Mouse (Mus musculus) ES-Bruce4 (cell line): ENCODE results near the gene Exoc4. TPM values are rescaled to one million over a fixed set of nuclear protein-coding genes. Genes with fewer than 3 reads are reported as not detected.

Experiments used
- H3K27ac ChIP-seq: 2 replicates; pipeline ENCODE4 v1.5.1; 2012; ENCODE audit warnings: low read length, inconsistent platforms; ENCODE audit not compliant: insufficient read depth
- H3K27me3 ChIP-seq: 2 replicates; pipeline ENCODE4 v1.6.1; 2012; ENCODE audit warnings: mild to moderate bottlenecking, low read length, inconsistent platforms; ENCODE audit not compliant: control insufficient read depth, poor library complexity, insufficient read depth, severe bottlenecking
- H3K36me3 ChIP-seq: 2 replicates; pipeline ENCODE4 v1.6.1; 2012; ENCODE audit warnings: inconsistent platforms, mild to moderate bottlenecking, low read length, moderate library complexity; ENCODE audit not compliant: control insufficient read depth, poor library complexity, insufficient read depth, severe bottlenecking
- H3K4me1 ChIP-seq: one replicate; pipeline ENCODE4 v1.8.1; 2011; ENCODE audit warnings: low read length; ENCODE audit not compliant: control insufficient read depth, insufficient read depth
- H3K4me3 ChIP-seq: 2 replicates; pipeline ENCODE4 v1.5.1; 2011; ENCODE audit warnings: low read depth, mild to moderate bottlenecking, low read length
- H3K9ac ChIP-seq: 2 replicates; pipeline ENCODE4 v1.6.1; 2012; ENCODE audit warnings: low read depth, mild to moderate bottlenecking, inconsistent platforms; ENCODE audit not compliant: poor library complexity, severe bottlenecking
- H3K9me3 ChIP-seq: replicated peaks from 2 replicates; pipeline ENCODE4 v1.6.1; 2012; ENCODE audit warnings: mild to moderate bottlenecking, low read length, inconsistent platforms; ENCODE audit not compliant: control insufficient read depth, poor library complexity, insufficient read depth, severe bottlenecking
- CTCF ChIP-seq: IDR thresholded peaks from one replicate; pipeline ENCODE4 v1.8.1; 2011; ENCODE audit warnings: low read depth, low read length
- EP300 ChIP-seq: IDR thresholded peaks from 2 replicates; pipeline ENCODE4 v1.6.1; 2011; ENCODE audit warnings: low read depth, low read length; ENCODE audit not compliant: insufficient read depth
- POLR2A ChIP-seq: IDR thresholded peaks from one replicate; pipeline ENCODE4 v1.8.1; 2011; ENCODE audit warnings: low read length; ENCODE audit not compliant: insufficient read depth
- polyA plus RNA-seq: library from polyadenylated mRNA; stranded (reverse); fragments of >200 nt; gene quantifications from 2 replicates; pipeline ENCODE4 v1.2.4, GENCODE M21; 2011; ENCODE audit warnings: low read depth; ENCODE audit not compliant: missing spikeins, insufficient read depth, insufficient read length

Gene Exoc4
- polyA plus RNA-seq, 1 experiment = 158 TPM

GRCm38 (mm10) chr6:33939169-33939568 is 690.3 kb downstream of the Exoc4 start:
- Histone ChIP-seq H3K27ac (no peak overlapping the region), H3K27me3 (no peaks in the 10 kb centered on the region), H3K4me1 (no peaks in the 10 kb centered on the region), H3K36me3 (no peaks in the 10 kb centered on the region), H3K9ac (no peak overlapping the region), H3K4me3 (no peak overlapping the region), H3K9me3 (no peaks in the 10 kb centered on the region)
- TF ChIP-seq CTCF (no peak), POLR2A (no peak), EP300 (no peak)

- no peaks in the 10 kb centered on the region for H3K36me3 ChIP-seq
- H3K9me3 ChIP-seq = no peaks in the 10 kb centered on the region
- H3K4me1 ChIP-seq = peaks cover 2% of the 10 kb centered on the region
- H3K4me3 ChIP-seq = no peak overlapping the region
- no peak for TF ChIP-seq POLR2A
- no peak for TF ChIP-seq EP300
- no peak for TF ChIP-seq CTCF
- H3K27me3 ChIP-seq = no peaks in the 10 kb centered on the region
- no peak overlapping the region for H3K9ac ChIP-seq
- no peak overlapping the region for H3K27ac ChIP-seq
Measured at GRCm38 (mm10) chr6:33946911-33947489, 698.1 kb downstream of the Exoc4 start.

GRCm38 (mm10) chr6:33950113-33950512 is 701.2 kb downstream of the Exoc4 start:
- peaks cover 2% of the 10 kb centered on the region for H3K4me1 ChIP-seq
- H3K9ac ChIP-seq = no peak overlapping the region
- H3K27me3 ChIP-seq = no peaks in the 10 kb centered on the region
- no peaks in the 10 kb centered on the region for H3K9me3 ChIP-seq
- no peak overlapping the region for H3K4me3 ChIP-seq
- no peak overlapping the region for H3K27ac ChIP-seq
- peak; percentile 16 for TF ChIP-seq CTCF
- TF ChIP-seq POLR2A = no peak
- no peaks in the 10 kb centered on the region for H3K36me3 ChIP-seq

- Histone ChIP-seq H3K4me3 (no peak overlapping the region), H3K36me3 (no peaks in the 10 kb centered on the region), H3K9me3 (no peaks in the 10 kb centered on the region), H3K4me1 (no peaks in the 10 kb centered on the region), H3K27me3 (no peaks in the 10 kb centered on the region), H3K9ac (no peak overlapping the region), H3K27ac (no peak overlapping the region)
- TF ChIP-seq EP300 = no peak
- no peak for TF ChIP-seq POLR2A
- TF ChIP-seq CTCF = no peak
Measured at GRCm38 (mm10) chr6:33955469-33955868, 706.6 kb downstream of the Exoc4 start.

DNA sequence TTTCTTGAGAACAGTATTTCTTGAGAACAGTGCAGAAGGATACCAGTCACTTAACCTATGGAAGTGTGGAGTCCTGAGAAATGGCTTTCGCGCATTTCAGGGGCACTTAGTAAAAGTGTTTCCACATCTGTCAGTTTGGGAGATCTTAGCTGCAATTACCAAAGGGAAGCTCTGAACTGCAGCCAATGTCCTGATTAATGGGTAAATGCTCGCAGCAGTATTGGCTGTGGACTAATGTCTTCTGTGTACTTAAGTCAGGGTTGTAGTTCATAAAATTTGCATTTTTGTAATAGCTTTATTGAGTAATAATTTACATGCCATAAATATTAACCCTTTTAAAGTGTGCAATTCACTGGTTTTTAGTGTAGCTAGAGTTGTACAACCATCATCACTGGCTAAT is 709.4 kb downstream of the Exoc4 start:
- Histone ChIP-seq H3K4me1 (no peaks in the 10 kb centered on the region), H3K36me3 (no peaks in the 10 kb centered on the region), H3K27ac (no peak overlapping the region), H3K4me3 (no peak overlapping the region), H3K27me3 (no peaks in the 10 kb centered on the region), H3K9me3 (no peaks in the 10 kb centered on the region), H3K9ac (no peak overlapping the region)
- no peak for TF ChIP-seq CTCF
- TF ChIP-seq POLR2A = no peak
- no peak for TF ChIP-seq EP300

- no peak for TF ChIP-seq CTCF
- TF ChIP-seq EP300 = no peak
- no peak for TF ChIP-seq POLR2A
- Histone ChIP-seq H3K27ac (no peak overlapping the region), H3K27me3 (no peaks in the 10 kb centered on the region), H3K4me1 (no peaks in the 10 kb centered on the region), H3K4me3 (no peak overlapping the region), H3K36me3 (no peaks in the 10 kb centered on the region), H3K9me3 (no peaks in the 10 kb centered on the region), H3K9ac (no peak overlapping the region)
Measured at GRCm38 (mm10) chr6:33960766-33961165, 711.9 kb downstream of the Exoc4 start.
